Mouse (Mus musculus) brain, embryonic 14.5 days (tissue): ENCODE results near the gene Uchl3.

ENCODE experiments used
- CTCF ChIP-seq: fragments of 200-500 bp; IDR thresholded peaks from 2 replicates; pipeline ENCODE4 v1.5.1; 2012; ENCODE audit warnings: inconsistent platforms, mild to moderate bottlenecking, moderate library complexity, borderline replicate concordance; ENCODE audit not compliant: insufficient read depth, insufficient read length; ENCODE audit errors: extremely low read depth
- POLR2A ChIP-seq: fragments of 200-500 bp; IDR thresholded peaks from 2 replicates; pipeline ENCODE4 v1.6.1; 2012; ENCODE audit warnings: mild to moderate bottlenecking, inconsistent platforms, borderline replicate concordance; ENCODE audit not compliant: poor library complexity, insufficient read depth, insufficient read length, severe bottlenecking; ENCODE audit errors: extremely low read depth

DNA sequence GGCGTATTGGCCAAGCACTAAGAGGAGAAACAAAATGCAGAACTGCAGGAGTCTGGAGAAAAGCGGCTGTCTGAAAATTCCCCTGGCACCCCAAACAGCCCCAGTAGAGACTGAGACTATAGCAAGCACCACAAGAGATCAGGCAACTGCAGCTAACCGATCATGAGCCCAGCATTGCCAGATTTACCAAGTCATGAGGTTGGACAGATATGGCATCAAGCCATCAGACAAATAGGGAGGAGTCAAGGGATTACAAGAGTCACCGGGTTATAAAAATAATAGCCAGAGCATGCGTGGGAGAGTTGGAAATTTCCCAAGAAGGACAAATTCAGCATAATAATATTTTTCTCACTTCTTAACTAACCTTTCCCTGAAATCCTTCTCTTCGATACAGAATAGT, 1.2 kb upstream of the Uchl3 start:
- TF ChIP-seq CTCF (no peak), POLR2A (no peak)
